Mouse (Mus musculus) ES-Bruce4 (cell line): ENCODE results near the gene Znrd1as. TPM values are rescaled to one million over a fixed set of nuclear protein-coding genes. Genes with fewer than 3 reads are reported as not detected.

Experiments
- H3K27ac ChIP-seq: 2 replicates; pipeline ENCODE4 v1.5.1; 2012; ENCODE audit warnings: low read length, inconsistent platforms; ENCODE audit not compliant: insufficient read depth
- H3K27me3 ChIP-seq: 2 replicates; pipeline ENCODE4 v1.6.1; 2012; ENCODE audit warnings: mild to moderate bottlenecking, low read length, inconsistent platforms; ENCODE audit not compliant: control insufficient read depth, poor library complexity, insufficient read depth, severe bottlenecking
- H3K36me3 ChIP-seq: 2 replicates; pipeline ENCODE4 v1.6.1; 2012; ENCODE audit warnings: inconsistent platforms, mild to moderate bottlenecking, low read length, moderate library complexity; ENCODE audit not compliant: control insufficient read depth, poor library complexity, insufficient read depth, severe bottlenecking
- H3K4me1 ChIP-seq: one replicate; pipeline ENCODE4 v1.8.1; 2011; ENCODE audit warnings: low read length; ENCODE audit not compliant: control insufficient read depth, insufficient read depth
- H3K4me3 ChIP-seq: 2 replicates; pipeline ENCODE4 v1.5.1; 2011; ENCODE audit warnings: low read depth, mild to moderate bottlenecking, low read length
- H3K9ac ChIP-seq: 2 replicates; pipeline ENCODE4 v1.6.1; 2012; ENCODE audit warnings: low read depth, mild to moderate bottlenecking, inconsistent platforms; ENCODE audit not compliant: poor library complexity, severe bottlenecking
- H3K9me3 ChIP-seq: replicated peaks from 2 replicates; pipeline ENCODE4 v1.6.1; 2012; ENCODE audit warnings: mild to moderate bottlenecking, low read length, inconsistent platforms; ENCODE audit not compliant: control insufficient read depth, poor library complexity, insufficient read depth, severe bottlenecking
- CTCF ChIP-seq: IDR thresholded peaks from one replicate; pipeline ENCODE4 v1.8.1; 2011; ENCODE audit warnings: low read depth, low read length
- EP300 ChIP-seq: IDR thresholded peaks from 2 replicates; pipeline ENCODE4 v1.6.1; 2011; ENCODE audit warnings: low read depth, low read length; ENCODE audit not compliant: insufficient read depth
- POLR2A ChIP-seq: IDR thresholded peaks from one replicate; pipeline ENCODE4 v1.8.1; 2011; ENCODE audit warnings: low read length; ENCODE audit not compliant: insufficient read depth
- polyA plus RNA-seq: library from polyadenylated mRNA; stranded (reverse); fragments of >200 nt; gene quantifications from 2 replicates; pipeline ENCODE4 v1.2.4, GENCODE M21; 2011; ENCODE audit warnings: low read depth; ENCODE audit not compliant: missing spikeins, insufficient read depth, insufficient read length

The Znrd1as gene
- polyA plus RNA-seq, 1 experiment, result 30.5 TPM

DNA sequence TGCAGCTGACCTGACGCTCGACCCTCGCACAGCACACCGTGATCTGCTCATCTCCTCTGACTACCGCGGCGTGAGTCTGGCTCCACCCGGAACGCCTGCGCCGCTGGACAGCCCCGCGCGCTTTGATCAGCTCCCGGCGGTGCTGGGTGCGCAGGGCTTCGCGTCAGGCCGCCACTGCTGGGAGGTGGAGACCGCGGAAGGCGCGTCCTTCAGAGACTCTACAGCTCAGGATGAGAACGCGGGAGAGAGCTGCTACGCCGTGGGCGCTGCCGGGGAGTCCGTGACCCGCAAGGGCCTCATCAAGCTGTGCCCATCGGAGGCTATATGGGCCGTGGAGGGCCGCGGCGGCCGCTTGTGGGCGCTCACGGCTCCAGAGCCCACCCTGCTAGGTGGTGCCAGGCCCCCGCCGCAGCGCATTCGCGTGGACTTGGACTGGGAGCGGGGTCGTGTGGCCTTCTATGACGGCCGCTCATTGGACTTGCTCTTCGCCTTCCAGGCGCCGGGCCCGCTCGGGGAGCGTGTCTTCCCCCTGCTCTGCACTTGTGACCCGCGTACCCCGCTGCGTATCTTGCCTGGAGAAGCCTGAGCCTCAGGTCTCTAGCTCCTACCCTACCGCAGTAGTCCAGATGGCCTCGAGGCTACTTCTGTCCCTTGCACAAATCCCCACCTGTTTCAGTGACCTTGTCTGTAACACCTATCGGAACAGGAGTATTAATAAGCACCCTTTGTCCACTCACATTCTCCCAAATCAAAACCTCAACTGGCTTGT is 11.2 kb upstream of the Znrd1as start:
- TF ChIP-seq EP300 (0 out of 2 replicates have a peak, but pooled peaks have one; percentile 16), POLR2A (peak; percentile 6), CTCF (peak; percentile 19)
- Histone ChIP-seq H3K27me3 (no peaks in the 10 kb centered on the region), H3K9me3 (no peaks in the 10 kb centered on the region), H3K4me1 (peaks cover 2% of the 10 kb centered on the region), H3K27ac (peak overlapping the region; percentile 71; the same call in 1 of the 2 replicates), H3K36me3 (peaks cover 12% of the 10 kb centered on the region), H3K4me3 (peak overlapping the region; percentile 87), H3K9ac (peak overlapping the region; percentile 83)

DNA sequence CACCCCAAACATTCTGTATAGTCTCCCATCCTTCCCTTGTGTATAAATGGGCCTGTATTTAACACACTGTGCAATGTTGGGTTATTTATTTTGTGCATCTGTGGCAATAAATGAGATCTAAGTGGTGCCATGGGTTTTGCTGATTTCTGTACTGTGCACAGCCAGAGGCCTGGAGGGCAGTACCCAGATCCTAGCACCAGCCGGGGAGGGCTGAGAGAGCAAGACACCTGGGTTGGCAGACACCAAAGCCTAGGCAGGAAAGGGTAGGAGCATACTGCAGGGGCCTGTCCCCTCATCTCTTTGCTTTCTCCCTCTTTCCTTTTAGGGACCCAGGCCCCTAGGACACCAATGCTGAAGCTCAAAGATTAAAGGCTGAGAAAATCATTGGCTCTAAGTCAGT is 10.1 kb upstream of the Znrd1as start:
- Histone ChIP-seq H3K4me3 (no peak overlapping the region), H3K27ac (no peak overlapping the region), H3K27me3 (no peaks in the 10 kb centered on the region), H3K9ac (no peak overlapping the region), H3K36me3 (peaks cover 12% of the 10 kb centered on the region), H3K9me3 (no peaks in the 10 kb centered on the region), H3K4me1 (no peaks in the 10 kb centered on the region)
- TF ChIP-seq CTCF (no peak), POLR2A (no peak), EP300 (no peak)

DNA sequence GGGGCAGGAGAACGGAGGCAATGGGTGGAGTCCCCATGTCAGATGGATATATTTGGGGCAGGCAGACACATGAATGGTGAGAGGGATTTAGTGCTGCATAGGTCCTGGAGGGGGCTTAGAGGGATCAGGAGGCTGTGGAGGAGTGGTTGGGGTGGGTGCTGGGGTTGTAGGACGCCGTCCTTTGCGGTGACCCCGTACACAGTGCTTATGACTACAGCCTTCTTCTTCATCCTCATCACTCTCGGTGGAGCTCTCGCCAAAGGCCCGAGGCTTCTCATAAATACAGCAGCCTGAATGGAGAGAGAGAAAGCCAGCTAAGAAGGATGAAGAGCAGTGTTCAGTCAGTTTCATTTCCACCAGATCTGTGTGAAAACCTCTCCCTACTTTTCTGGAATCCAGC is 9.1 kb upstream of the Znrd1as start:
- H3K9ac ChIP-seq, result no peak overlapping the region
- no peaks in the 10 kb centered on the region for H3K27me3 ChIP-seq
- H3K4me3 ChIP-seq, result no peak overlapping the region
- H3K9me3 ChIP-seq, result no peaks in the 10 kb centered on the region
- H3K4me1 ChIP-seq, result no peaks in the 10 kb centered on the region
- peaks cover 14% of the 10 kb centered on the region for H3K36me3 ChIP-seq
- TF ChIP-seq EP300 (no peak), POLR2A (no peak), CTCF (no peak)
- no peak overlapping the region for H3K27ac ChIP-seq

DNA sequence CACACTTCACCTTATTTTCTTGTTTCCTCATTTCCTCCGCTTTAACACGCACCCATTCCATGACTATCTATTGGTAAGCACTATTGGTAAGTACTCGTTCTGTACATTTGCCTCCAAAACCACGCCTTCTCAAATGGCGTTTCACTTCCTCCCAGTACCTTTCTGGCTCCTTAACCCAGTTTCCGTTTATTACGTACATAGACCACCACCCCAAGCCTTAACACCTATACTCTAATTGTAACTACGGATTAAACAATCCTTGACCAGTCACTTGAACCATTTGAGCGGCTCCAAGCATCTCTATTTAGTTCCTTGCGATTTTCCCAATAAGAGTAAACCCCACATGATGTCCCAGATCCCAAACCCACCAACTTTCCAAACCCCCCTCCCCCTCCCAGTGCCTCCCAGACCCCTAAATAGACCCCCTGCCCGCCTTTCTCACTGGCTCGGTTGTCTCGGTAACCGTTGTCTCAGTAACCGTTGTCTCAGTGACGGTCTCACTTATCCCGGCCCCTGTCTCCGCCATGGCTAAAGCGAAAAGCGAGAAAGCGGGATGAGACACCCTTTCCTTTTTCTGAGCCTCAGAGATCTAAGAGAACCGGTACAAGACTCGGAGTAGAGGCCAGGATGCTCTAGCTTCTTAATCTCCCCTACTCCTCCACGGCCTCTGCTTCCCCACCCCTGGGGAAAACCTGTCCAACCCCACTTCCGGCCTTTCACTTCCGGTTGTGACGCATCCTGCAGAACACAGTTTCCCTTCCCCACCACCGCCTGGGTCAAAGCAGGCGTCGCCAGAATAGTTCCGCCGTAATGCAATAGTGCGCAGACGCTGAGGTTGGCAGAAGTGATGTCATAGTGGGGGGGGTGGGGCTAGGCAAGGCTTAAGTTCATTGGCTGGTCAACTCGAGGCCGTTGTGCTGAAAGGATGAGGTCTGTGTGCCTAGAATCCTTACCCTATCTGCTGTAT is 7.1 kb upstream of the Znrd1as start, which contains the start of gene Ppp1r11:
TSS of gene Ppp1r11 (minus strand) at position 761 of the 967 bp plus-strand sequence.
- no peaks in the 10 kb centered on the region for H3K27me3 ChIP-seq

DNA sequence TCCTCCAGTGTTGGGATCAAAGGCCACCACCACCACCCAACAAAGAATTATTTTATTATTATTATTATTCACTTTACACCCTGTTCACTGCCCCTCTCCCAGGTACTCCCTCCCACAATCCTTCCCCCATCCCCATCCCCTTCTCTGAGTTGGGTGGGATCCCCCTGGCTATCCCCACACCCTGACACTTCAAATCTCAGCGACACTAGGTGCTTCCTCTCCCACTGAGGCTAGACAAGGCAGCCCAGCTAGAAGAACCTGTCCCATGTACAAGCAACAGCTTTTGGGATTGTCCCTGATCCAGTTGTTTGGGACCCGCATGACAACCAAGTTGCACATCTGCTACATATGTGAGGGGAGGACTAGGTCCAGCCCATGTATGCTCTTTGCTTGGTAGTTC is 5.8 kb upstream of the Znrd1as start:
- no peaks in the 10 kb centered on the region for H3K27me3 ChIP-seq
- no peaks in the 10 kb centered on the region for H3K4me1 ChIP-seq
- no peak overlapping the region for H3K4me3 ChIP-seq
- H3K9ac ChIP-seq, result 0 out of 2 replicates have a peak overlapping the region, but pooled peaks have one; percentile 21
- no peaks in the 10 kb centered on the region for H3K9me3 ChIP-seq
- peaks cover 20% of the 10 kb centered on the region for H3K36me3 ChIP-seq
- H3K27ac ChIP-seq, result no peak overlapping the region
- TF ChIP-seq CTCF (no peak), EP300 (no peak), POLR2A (no peak)

More for the DNA sequence above, 7.1 kb upstream of the Znrd1as start, which contains the start of gene Ppp1r11:
- 0 out of 2 replicates have a peak within 1 kb of the TSS, but pooled peaks have one; percentile 36 for H3K27ac ChIP-seq
- H3K9ac ChIP-seq, result peak within 1 kb of the TSS; percentile 85
- H3K36me3 ChIP-seq, result peaks cover 18% of the 10 kb centered on the region
- TF ChIP-seq POLR2A (peak; percentile 14), EP300 (peak; percentile 76; the same call in 1 of the 2 replicates), CTCF (no peak)
- H3K4me3 ChIP-seq, result peak within 1 kb of the TSS; percentile 95
- no peaks in the 10 kb centered on the region for H3K9me3 ChIP-seq
- no peaks in the 10 kb centered on the region for H3K4me1 ChIP-seq
